Mouse (Mus musculus): ENCODE measurements around the gene Card9. TPM values are rescaled to one million over a fixed set of nuclear protein-coding genes. Genes with fewer than 3 reads are reported as not detected.

Card9 gene
- polyA plus RNA-seq, 1 experiment = 4.5 TPM

DNA sequence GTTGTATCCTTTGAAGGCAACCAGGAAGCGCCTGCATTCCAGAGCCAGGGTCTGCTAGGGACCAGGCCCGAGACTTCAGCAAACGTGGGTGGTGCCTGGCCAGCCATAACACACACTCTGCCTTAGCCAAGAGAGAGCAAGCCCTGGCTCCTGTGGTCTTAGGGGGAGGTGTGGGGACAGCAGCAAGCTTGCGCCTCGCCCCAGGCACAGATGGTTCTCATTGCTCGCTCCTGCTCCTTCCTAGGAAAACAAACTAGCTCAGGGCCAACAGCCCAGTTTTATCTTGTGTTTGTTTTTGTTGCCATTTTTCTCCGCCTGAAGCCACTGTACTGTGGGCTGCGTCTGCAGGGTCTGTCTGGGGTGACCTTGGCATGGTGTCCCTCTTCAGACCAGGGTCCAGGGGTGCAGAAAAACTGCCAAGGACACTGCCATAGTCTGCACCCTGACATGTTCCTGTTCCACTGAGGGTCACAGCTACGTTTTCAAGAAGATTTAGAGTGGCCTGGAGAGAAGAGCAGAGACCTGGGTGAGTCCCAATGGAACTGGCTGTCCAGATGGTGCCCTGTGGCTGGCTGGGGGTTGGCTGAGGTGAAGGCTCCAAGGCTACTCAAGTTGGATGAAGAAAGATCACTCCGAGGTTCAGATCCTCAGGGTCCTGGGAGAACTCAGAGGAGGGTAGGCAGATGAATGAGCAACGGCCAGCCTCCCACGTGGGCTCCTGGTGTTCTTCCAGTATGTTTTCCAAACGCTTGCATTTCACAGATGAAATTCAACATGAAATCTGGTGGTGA, 46.2 kb downstream of the Card9 start:
- no peaks in the 10 kb centered on the region; the same call in none of the 2 replicates for H3K4me1 ChIP-seq (ENCODE audit: control insufficient read depth, insufficient read depth, insufficient read length, low read length)
- 67% methylated on average over 13 of the region's 13 CpGs for WGBS
- H3K4me3 ChIP-seq (ENCODE audit: low read depth, low read length) = no peak overlapping the region
- H3K36me3 ChIP-seq (ENCODE audit: control insufficient read depth, insufficient read depth, low read length) = no peaks in the 10 kb centered on the region
- H3K27me3 ChIP-seq (ENCODE audit: control insufficient read depth, insufficient read depth, low read length) = no peaks in the 10 kb centered on the region
- peak overlapping the region; percentile 35; the same call in 1 of the 2 replicates for H3K27ac ChIP-seq (ENCODE audit: insufficient read depth, low read depth, low read length)
- TF ChIP-seq CTCF (IDR thresholded peaks at IDR 0.05; ENCODE audit: extremely low read depth, insufficient read length, insufficient replicate concordance, low read depth, low read length) (no peak), POLR2A (IDR thresholded peaks at IDR 0.05; ENCODE audit: low read depth, low read length) (no peak)

DNA sequence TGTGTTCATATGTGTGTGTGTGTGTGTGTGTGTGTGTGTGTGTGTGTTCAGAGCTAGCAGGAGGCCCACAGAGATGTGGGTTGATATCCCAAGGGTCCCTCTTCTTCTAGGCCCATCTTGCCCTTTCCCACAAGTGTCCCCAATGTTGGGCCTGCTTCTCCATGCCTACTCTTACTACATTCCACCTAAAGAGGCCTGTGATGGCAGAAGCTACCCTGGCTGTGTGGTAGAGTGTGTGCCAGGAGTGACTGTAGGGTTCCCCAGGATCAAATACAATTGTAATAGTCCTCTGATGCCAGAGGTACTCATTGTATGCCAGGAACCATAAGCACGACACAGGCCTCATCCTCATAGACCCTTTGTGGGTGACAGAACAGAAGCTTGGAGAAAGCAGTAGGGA, 47.3 kb downstream of the Card9 start:
- 91% methylated on average over 1 of the region's 1 CpGs for WGBS
- H3K4me1 ChIP-seq (ENCODE audit: control insufficient read depth, insufficient read depth, insufficient read length, low read length) = no peaks in the 10 kb centered on the region; the same call in none of the 2 replicates
- no peak overlapping the region for H3K4me3 ChIP-seq (ENCODE audit: low read depth, low read length)
- no peaks in the 10 kb centered on the region for H3K27me3 ChIP-seq (ENCODE audit: control insufficient read depth, insufficient read depth, low read length)
- TF ChIP-seq POLR2A (IDR thresholded peaks at IDR 0.05; ENCODE audit: low read depth, low read length) (no peak), CTCF (IDR thresholded peaks at IDR 0.05; ENCODE audit: extremely low read depth, insufficient read length, insufficient replicate concordance, low read depth, low read length) (no peak)
- H3K36me3 ChIP-seq (ENCODE audit: control insufficient read depth, insufficient read depth, low read length) = no peaks in the 10 kb centered on the region
- no peak overlapping the region for H3K27ac ChIP-seq (ENCODE audit: insufficient read depth, low read depth, low read length)

DNA sequence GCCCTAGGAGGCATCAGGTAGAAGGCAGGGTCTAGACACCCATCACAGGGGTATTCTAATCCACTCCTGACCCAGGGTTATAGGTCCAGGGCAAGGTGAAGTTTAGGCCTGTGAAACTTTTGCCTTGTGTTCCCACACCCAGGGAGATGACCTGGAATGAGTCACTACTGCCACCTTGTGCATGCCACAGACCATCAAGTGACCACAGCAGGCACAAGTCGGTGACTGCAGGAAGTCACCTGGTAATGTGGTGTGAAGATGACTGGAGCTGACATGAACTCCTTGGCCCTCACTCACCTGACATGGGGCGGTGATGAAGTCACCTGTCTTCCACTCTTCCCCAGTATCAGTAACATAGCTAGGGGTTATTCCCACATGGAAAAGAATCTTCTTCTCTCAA, 47.9 kb downstream of the Card9 start:
- no peak overlapping the region for H3K27ac ChIP-seq (ENCODE audit: insufficient read depth, low read depth, low read length)
- no peaks in the 10 kb centered on the region for H3K36me3 ChIP-seq (ENCODE audit: control insufficient read depth, insufficient read depth, low read length)
- no peaks in the 10 kb centered on the region for H3K27me3 ChIP-seq (ENCODE audit: control insufficient read depth, insufficient read depth, low read length)
- 54% methylated on average over 2 of the region's 2 CpGs for WGBS
- H3K4me1 ChIP-seq (ENCODE audit: control insufficient read depth, insufficient read depth, insufficient read length, low read length) = no peaks in the 10 kb centered on the region; the same call in none of the 2 replicates
- TF ChIP-seq POLR2A (IDR thresholded peaks at IDR 0.05; ENCODE audit: low read depth, low read length) = no peak
- peak; percentile 18; the same call in 1 of the 2 replicates for TF ChIP-seq CTCF (IDR thresholded peaks at IDR 0.05; ENCODE audit: extremely low read depth, insufficient read length, insufficient replicate concordance, low read depth, low read length)
- H3K4me3 ChIP-seq (ENCODE audit: low read depth, low read length) = no peak overlapping the region

DNA sequence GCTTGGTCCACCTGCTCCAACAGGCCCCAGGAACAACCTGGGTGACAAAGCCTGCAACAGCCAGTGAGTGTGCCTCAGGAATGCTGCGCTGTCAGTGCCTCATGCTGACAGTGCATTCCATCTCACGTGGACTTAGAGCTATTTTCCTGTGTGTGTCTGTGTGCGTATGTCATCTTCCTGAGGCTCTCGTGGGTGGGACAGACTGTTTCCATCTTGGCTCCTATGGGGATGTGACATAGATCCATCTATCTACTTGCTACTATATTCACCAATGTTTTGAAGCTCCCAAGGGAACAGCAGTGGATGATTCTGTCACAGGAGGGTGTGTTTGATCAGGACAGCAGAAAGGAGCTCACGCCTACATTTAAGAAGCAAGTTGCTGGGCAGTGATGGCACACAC, 48.8 kb downstream of the Card9 start:
- Histone ChIP-seq H3K27me3 (ENCODE audit: control insufficient read depth, insufficient read depth, low read length) (no peaks in the 10 kb centered on the region), H3K4me1 (ENCODE audit: control insufficient read depth, insufficient read depth, insufficient read length, low read length) (no peaks in the 10 kb centered on the region; the same call in none of the 2 replicates), H3K36me3 (ENCODE audit: control insufficient read depth, insufficient read depth, low read length) (no peaks in the 10 kb centered on the region), H3K27ac (ENCODE audit: insufficient read depth, low read depth, low read length) (no peak overlapping the region), H3K4me3 (ENCODE audit: low read depth, low read length) (no peak overlapping the region)
- TF ChIP-seq CTCF (IDR thresholded peaks at IDR 0.05; ENCODE audit: extremely low read depth, insufficient read length, insufficient replicate concordance, low read depth, low read length) (no peak), POLR2A (IDR thresholded peaks at IDR 0.05; ENCODE audit: low read depth, low read length) (no peak)
- 72% methylated on average over 5 of the region's 5 CpGs for WGBS

- H3K4me3 ChIP-seq (ENCODE audit: low read depth, low read length) = no peak overlapping the region
- WGBS = 57% methylated on average over 10 of the region's 10 CpGs
- no peaks in the 10 kb centered on the region for H3K27me3 ChIP-seq (ENCODE audit: control insufficient read depth, insufficient read depth, low read length)
- 0 out of 2 replicates have a peak overlapping the region, but pooled peaks have one; percentile 24 for H3K27ac ChIP-seq (ENCODE audit: insufficient read depth, low read depth, low read length)
- H3K4me1 ChIP-seq (ENCODE audit: control insufficient read depth, insufficient read depth, insufficient read length, low read length) = no peaks in the 10 kb centered on the region; the same call in 1 of the 2 replicates
- no peak for TF ChIP-seq POLR2A (IDR thresholded peaks at IDR 0.05; ENCODE audit: low read depth, low read length)
- TF ChIP-seq CTCF (IDR thresholded peaks at IDR 0.05; ENCODE audit: extremely low read depth, insufficient read length, insufficient replicate concordance, low read depth, low read length) = no peak
- no peaks in the 10 kb centered on the region for H3K36me3 ChIP-seq (ENCODE audit: control insufficient read depth, insufficient read depth, low read length)
These were observed 51.0 kb downstream of the Card9 start for GRCm38 (mm10) chr2:26309739-26310138.

- no peak overlapping the region for H3K4me3 ChIP-seq (ENCODE audit: low read depth, low read length)
- no peaks in the 10 kb centered on the region for H3K36me3 ChIP-seq (ENCODE audit: control insufficient read depth, insufficient read depth, low read length)
- TF ChIP-seq CTCF (IDR thresholded peaks at IDR 0.05; ENCODE audit: extremely low read depth, insufficient read length, insufficient replicate concordance, low read depth, low read length) (no peak), POLR2A (IDR thresholded peaks at IDR 0.05; ENCODE audit: low read depth, low read length) (no peak)
- H3K27ac ChIP-seq (ENCODE audit: insufficient read depth, low read depth, low read length) = no peak overlapping the region
- H3K4me1 ChIP-seq (ENCODE audit: control insufficient read depth, insufficient read depth, insufficient read length, low read length) = no peaks in the 10 kb centered on the region
- H3K27me3 ChIP-seq (ENCODE audit: control insufficient read depth, insufficient read depth, low read length) = no peaks in the 10 kb centered on the region
- WGBS = 92% methylated on average over 3 of the region's 3 CpGs
These were observed 54.0 kb downstream of the Card9 start for GRCm38 (mm10) chr2:26306702-26307101.

DNA sequence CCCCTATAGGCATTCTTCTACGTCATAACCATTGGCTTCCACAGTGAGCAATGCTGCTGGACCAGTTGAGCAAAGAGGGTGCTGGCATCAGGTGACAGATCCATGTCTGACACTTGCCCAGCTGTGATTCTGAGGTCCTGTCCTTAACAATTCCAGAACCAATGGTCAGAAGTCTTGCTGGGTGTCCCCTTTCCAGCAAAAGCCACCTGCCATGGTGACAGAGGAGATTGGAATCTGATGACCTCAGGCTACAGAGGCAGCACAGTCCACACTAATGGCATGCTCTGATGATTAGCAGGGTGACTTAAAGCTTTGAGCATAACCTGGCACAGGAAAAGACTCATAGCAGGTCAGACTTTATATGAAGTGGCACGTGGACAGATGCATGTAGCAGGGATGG, 55.2 kb downstream of the Card9 start:
- Histone ChIP-seq H3K4me1 (ENCODE audit: control insufficient read depth, insufficient read depth, insufficient read length, low read length) (no peaks in the 10 kb centered on the region), H3K27ac (ENCODE audit: insufficient read depth, low read depth, low read length) (no peak overlapping the region), H3K27me3 (ENCODE audit: control insufficient read depth, insufficient read depth, low read length) (no peaks in the 10 kb centered on the region), H3K4me3 (ENCODE audit: low read depth, low read length) (no peak overlapping the region), H3K36me3 (ENCODE audit: control insufficient read depth, insufficient read depth, low read length) (no peaks in the 10 kb centered on the region)
- TF ChIP-seq CTCF (IDR thresholded peaks at IDR 0.05; ENCODE audit: extremely low read depth, insufficient read length, insufficient replicate concordance, low read depth, low read length) (no peak), POLR2A (IDR thresholded peaks at IDR 0.05; ENCODE audit: low read depth, low read length) (no peak)
- WGBS = 75% methylated on average over 2 of the region's 2 CpGs

Measured in small intestine, adult 2 months (tissue).